Mouse (Mus musculus) liver, adult (tissue): ENCODE data around the gene Vmn1r112.
"Not testable (repeated sequence)": the region's sequence is repeated elsewhere in the genome, so short reads cannot be mapped to it uniquely, and the experiment has no call there.

Experiments used
- GATA4 ChIP-seq: IDR thresholded peaks from 2 replicates; pipeline ENCODE4 v1.6.1; 2014; ENCODE audit warnings: mild to moderate bottlenecking, low read length; ENCODE audit not compliant: insufficient replicate concordance

Vmn1r112 gene

GRCm38 (mm10) chr7:20770885-20771284, at the start of gene Vmn1r112:
TSS of gene Vmn1r112 (plus strand) at chr7:20771185.
- not testable (repeated sequence) for TF ChIP-seq GATA4

GRCm38 (mm10) chr7:20730524-20730923, 40.5 kb upstream of the Vmn1r112 start, which contains the start of gene Gm10668:
TSS of gene Gm10668 (minus strand) at chr7:20730624.
- not testable (repeated sequence) for TF ChIP-seq GATA4

- not testable (repeated sequence) for TF ChIP-seq GATA4
Observed at GRCm38 (mm10) chr7:20786985-20787384, 16.0 kb downstream of the Vmn1r112 start, which contains the start of gene Vmn1r113. TSS of gene Vmn1r113 (plus strand) at chr7:20787285.

- not testable (repeated sequence) for TF ChIP-seq GATA4
Observed at GRCm38 (mm10) chr7:20812086-20812485, 41.1 kb downstream of the Vmn1r112 start, which contains the start of gene Vmn1r114. TSS of gene Vmn1r114 (minus strand) at chr7:20812186.
